Mouse (Mus musculus) midbrain, embryonic 12.5 days (tissue): ENCODE results near the gene Gm11444. TPM values are rescaled to one million over a fixed set of nuclear protein-coding genes. Genes with fewer than 3 reads are reported as not detected.

Source experiments
- ATAC-seq: fragments of 200-750 bp; cut with Nextera tagmentation; 2 replicates; pipeline ENCODE4 v1.8.0; 2017; ENCODE audit warnings: low read depth, moderate TSS enrichment, moderate library complexity; ENCODE audit not compliant: low FRiP score
- H3K27ac ChIP-seq: fragments of 300-500 bp; sonication (generic); replicated peaks from 2 replicates; pipeline ENCODE4 v1.5.1; 2016; ENCODE audit warnings: mild to moderate bottlenecking
- H3K27me3 ChIP-seq: fragments of 300-500 bp; sonication (generic); 2 replicates; pipeline ENCODE4 v1.6.1; 2016; ENCODE audit warnings: mild to moderate bottlenecking
- H3K36me3 ChIP-seq: fragments of 300-500 bp; sonication (generic); 2 replicates; pipeline ENCODE4 v1.6.1; 2016
- H3K4me1 ChIP-seq: fragments of 300-500 bp; sonication (generic); 2 replicates; pipeline ENCODE4 v1.6.1; 2016
- H3K4me2 ChIP-seq: fragments of 300-500 bp; sonication (generic); replicated peaks from 2 replicates; pipeline ENCODE4 v1.6.1; 2016; ENCODE audit warnings: mild to moderate bottlenecking, moderate library complexity
- H3K4me3 ChIP-seq: fragments of 300-500 bp; sonication (generic); 2 replicates; pipeline ENCODE4 v1.5.1; 2016; ENCODE audit warnings: mild to moderate bottlenecking
- H3K9ac ChIP-seq: fragments of 300-500 bp; sonication (generic); replicated peaks from 2 replicates; pipeline ENCODE4 v1.6.1; 2016; ENCODE audit warnings: mild to moderate bottlenecking, moderate library complexity
- H3K9me3 ChIP-seq: fragments of 300-500 bp; sonication (generic); 2 replicates; pipeline ENCODE4 v1.6.1; 2016; ENCODE audit warnings: mild to moderate bottlenecking
- WGBS: fragments of 180-500 bp; shearing (Covaris S2); methylation state at CpG from one replicate; pipeline ENCODE4 v1.1.7; 2016; 5-methylcytosine and 5-hydroxymethylcytosine counted together
- polyA plus RNA-seq: library from polyadenylated mRNA; unstranded; fragments of >200 nt; fragmentation: Nextera tagmentation; extraction: Ambion mirVana; gene quantifications from 2 replicates; pipeline ENCODE4 v1.2.1, GENCODE M21; 2016

Gm11444 gene
- polyA plus RNA-seq, 1 experiment from 2014 or later = not detected

- Histone ChIP-seq H3K4me1 (no peaks in the 10 kb centered on the region), H3K27ac (no peak overlapping the region), H3K9me3 (no peaks in the 10 kb centered on the region), H3K27me3 (no peaks in the 10 kb centered on the region), H3K4me2 (no peak overlapping the region), H3K4me3 (no peak overlapping the region), H3K9ac (no peak overlapping the region), H3K36me3 (no peaks in the 10 kb centered on the region)
- WGBS = 87% methylated on average over 4 of the region's 4 CpGs
- no peak for ATAC-seq
These were observed 50.7 kb downstream of the Gm11444 start for GRCm38 (mm10) chr11:85799456-85799855.

Other genes starting within 250 kb of the Gm11444 start
- 0.65 and 0.84 TPM in 2 replicates for gene Tbx2, start 17.8 kb downstream of the Gm11444 start, polyA plus RNA-seq
- gene Tbx4, start 36.1 kb upstream of the Gm11444 start, polyA plus RNA-seq = 0.12 and 0.19 TPM in 2 replicates